Mouse (Mus musculus) right cerebral cortex, adult 18-20 months (tissue): Measurements from ENCODE around the gene Bicral.

ENCODE experiments used
- DNase-seq: peaks from one replicate; pipeline ENCODE4 v3.0.0; 2022; ENCODE audit warnings: mixed read lengths

Gene Bicral

DNA sequence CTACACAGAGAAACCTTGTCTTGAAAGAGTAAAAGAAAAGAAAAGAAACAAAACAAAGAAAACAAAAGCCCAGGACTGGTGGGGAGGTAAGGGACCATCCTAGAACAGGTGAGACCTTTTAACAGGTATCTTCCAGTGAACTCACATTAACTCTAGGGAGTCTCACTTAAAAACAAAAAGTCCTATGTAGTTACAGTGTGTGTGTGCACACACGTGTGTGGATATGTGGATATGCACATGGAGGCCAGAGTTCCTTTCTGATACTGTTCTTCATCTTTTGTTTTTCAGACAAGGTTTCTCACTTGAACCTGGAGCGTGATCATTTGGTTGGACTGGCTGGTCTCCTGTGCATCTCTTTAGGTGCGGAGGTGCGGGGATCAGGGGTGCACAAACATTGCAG lies 107.7 kb downstream of the Bicral start:
- no peak for DNase-seq

DNA sequence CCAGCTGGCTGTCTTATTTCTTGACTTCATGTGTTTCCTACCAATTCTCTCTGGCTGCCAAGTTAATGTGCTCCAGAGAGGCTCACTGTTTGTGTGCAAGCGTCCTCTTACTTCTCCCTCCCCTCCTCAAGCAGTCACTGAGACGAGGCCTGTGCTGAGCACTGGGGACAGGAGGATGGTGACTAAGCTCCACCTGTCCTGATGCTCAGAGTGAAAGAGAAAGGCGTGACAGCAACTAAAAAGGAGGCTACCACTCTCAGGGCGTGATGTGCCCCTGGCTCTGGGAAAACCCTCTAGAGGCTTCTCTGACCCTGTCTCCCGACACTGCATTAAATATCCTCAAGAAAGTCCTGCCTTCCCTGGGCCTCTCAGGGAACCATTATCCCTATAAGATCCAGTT lies 109.0 kb downstream of the Bicral start:
- no peak for DNase-seq
